Mouse (Mus musculus) adrenal gland, adult 2 months (tissue): ENCODE measurements around the gene Men1. TPM values are rescaled to one million over a fixed set of nuclear protein-coding genes. Genes with fewer than 3 reads are reported as not detected.

Experiments used
- DNase-seq: peaks from one replicate; pipeline ENCODE4 v3.0.0; 2021
- microRNA-seq, 2 experiments: library from miRNA; unstranded; fragments of <30 nt; microRNA quantifications; one replicate each; pipeline ENCODE4 v1.2.0; 2021
- polyA plus RNA-seq: library from polyadenylated mRNA; depleted of rRNA; stranded (reverse); fragments of >200 nt; gene quantifications from 2 replicates; pipeline ENCODE4 v1.2.3, GENCODE M21; 2012; rRNA removed
- total RNA-seq, 2 experiments: library from RNA; stranded (reverse); gene quantifications; 2 replicates each; pipeline ENCODE4 v1.2.3; 2021

Men1 gene
- total and polyA plus RNA-seq, 3 experiments, result 54.6 to 71.2 (median 54.8) TPM

DNA sequence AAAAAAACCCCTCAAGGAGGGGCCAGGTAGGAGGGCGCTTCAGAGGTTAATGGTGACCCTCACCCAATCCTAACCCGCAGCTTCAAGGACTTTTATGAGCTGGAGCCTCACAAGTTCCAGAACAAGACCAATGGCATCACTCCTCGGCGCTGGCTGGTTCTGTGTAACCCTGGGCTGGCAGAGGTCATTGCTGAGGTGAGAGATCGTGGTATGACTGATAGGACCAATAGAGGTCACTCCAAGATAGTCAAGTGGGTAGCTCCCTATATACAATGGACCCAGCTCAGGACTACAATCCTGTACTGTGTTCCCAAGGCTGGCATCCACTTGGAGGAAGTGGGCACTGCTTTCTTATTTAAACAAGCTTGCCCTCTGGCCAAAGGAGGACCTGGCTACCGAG lies 55.5 kb downstream of the Men1 start:
- DNase-seq, result no peak

Small RNA genes lying within 50 kb of the gene (microRNA-seq; reads per million reads assigned to microRNA genes)
- gene Mir6989, result 0.88 to 1.2 reads per million in 2 experiments

Other genes with a start within 250 kb of the Men1 start
- gene Cdca5, start 250.0 kb upstream of the Men1 start, total RNA-seq, result under 1 TPM; 0.73 to 0.98 TPM
- gene Cdca5, start 250.0 kb upstream of the Men1 start, polyA plus RNA-seq, result 0.32 and 0.80 TPM in 2 replicates
- gene AC131692.1, start 240.6 kb upstream of the Men1 start, total RNA-seq, result not detected
- not detected in 2 replicates for gene AC131692.1, start 240.6 kb upstream of the Men1 start, polyA plus RNA-seq
- not detected for gene Naaladl1, start 229.2 kb upstream of the Men1 start, total RNA-seq
- gene Naaladl1, start 229.2 kb upstream of the Men1 start, polyA plus RNA-seq, result 0.09 and 0.13 TPM in 2 replicates
- 10 to 100 TPM; 15.7 to 16.5 TPM for gene Sac3d1, start 216.3 kb upstream of the Men1 start, total RNA-seq
- 92.6 and 97.2 TPM in 2 replicates for gene Sac3d1, start 216.3 kb upstream of the Men1 start, polyA plus RNA-seq
- gene Snx15, start 206.7 kb upstream of the Men1 start, total RNA-seq, result 10 to 100 TPM; 27.0 to 28.2 TPM
- 76.8 and 81.1 TPM in 2 replicates for gene Snx15, start 206.7 kb upstream of the Men1 start, polyA plus RNA-seq
- 1 to 10 TPM; 1.8 to 2.6 TPM for gene Batf2, start 194.0 kb upstream of the Men1 start, total RNA-seq
- gene Batf2, start 194.0 kb upstream of the Men1 start, polyA plus RNA-seq, result 5.0 and 6.6 TPM in 2 replicates
- 10 to 100 TPM; 84.1 to 96.5 TPM for gene Arl2, start 193.4 kb upstream of the Men1 start, total RNA-seq
- 313 and 329 TPM in 2 replicates for gene Arl2, start 193.4 kb upstream of the Men1 start, polyA plus RNA-seq
- 1 to 10 TPM; 2.4 to 4.1 TPM for gene Majin, start 150.6 kb upstream of the Men1 start, total RNA-seq
- 0.56 and 0.72 TPM in 2 replicates for gene Majin, start 150.6 kb upstream of the Men1 start, polyA plus RNA-seq
- 10 to 100 TPM; 18.7 to 23.7 TPM for gene Gpha2, start 108.6 kb upstream of the Men1 start, total RNA-seq
- gene Gpha2, start 108.6 kb upstream of the Men1 start, polyA plus RNA-seq, result 237 and 302 TPM in 2 replicates
- gene Ppp2r5b, start 99.1 kb upstream of the Men1 start, total RNA-seq, result 100 to 1,000 TPM in 1 of 2 experiments, 10 to 100 TPM in 1; 87.1 to 123 TPM
- 247 and 266 TPM in 2 replicates for gene Ppp2r5b, start 99.1 kb upstream of the Men1 start, polyA plus RNA-seq
- 10 to 100 TPM; 31.0 to 36.0 TPM for gene Atg2a, start 93.3 kb upstream of the Men1 start, total RNA-seq
- gene Atg2a, start 93.3 kb upstream of the Men1 start, polyA plus RNA-seq, result 105 and 108 TPM in 2 replicates
- gene Ehd1, start 58.3 kb upstream of the Men1 start, total RNA-seq, result 100 to 1,000 TPM; 129 to 133 TPM
- gene Ehd1, start 58.3 kb upstream of the Men1 start, polyA plus RNA-seq, result 470 and 474 TPM in 2 replicates
- gene Cdc42bpg, start 28.5 kb upstream of the Men1 start, total RNA-seq, result 10 to 100 TPM; 14.4 to 24.6 TPM
- gene Cdc42bpg, start 28.5 kb upstream of the Men1 start, polyA plus RNA-seq, result 23.7 and 26.6 TPM in 2 replicates
- 10 to 100 TPM; 36.1 to 38.5 TPM for gene Map4k2, start 6.2 kb downstream of the Men1 start, total RNA-seq
- 150 and 161 TPM in 2 replicates for gene Map4k2, start 6.2 kb downstream of the Men1 start, polyA plus RNA-seq
- 100 to 1,000 TPM; 141 to 286 TPM for gene Sf1, start 28.7 kb downstream of the Men1 start, total RNA-seq
- 346 and 350 TPM in 2 replicates for gene Sf1, start 28.7 kb downstream of the Men1 start, polyA plus RNA-seq
- gene Pygm, start 49.4 kb downstream of the Men1 start, total RNA-seq, result 10 to 100 TPM; 48.3 to 94.0 TPM
- gene Pygm, start 49.4 kb downstream of the Men1 start, polyA plus RNA-seq, result 97.8 and 115 TPM in 2 replicates
- 10 to 100 TPM; 31.4 to 37.0 TPM for gene Rasgrp2, start 64.4 kb downstream of the Men1 start, total RNA-seq
- gene Rasgrp2, start 64.4 kb downstream of the Men1 start, polyA plus RNA-seq, result 79.6 and 84.5 TPM in 2 replicates
- gene Nrxn2, start 83.8 kb downstream of the Men1 start, total RNA-seq, result 10 to 100 TPM; 12.1 to 14.0 TPM
- 14.3 and 18.1 TPM in 2 replicates for gene Nrxn2, start 83.8 kb downstream of the Men1 start, polyA plus RNA-seq
- under 1 TPM; 0.37 to 0.45 TPM for gene Slc22a12, start 208.1 kb downstream of the Men1 start, total RNA-seq
- gene Slc22a12, start 208.1 kb downstream of the Men1 start, polyA plus RNA-seq, result 0.11 and 0.32 TPM in 2 replicates